Mouse (Mus musculus) G1E (cell line): ENCODE data around the gene Srm. TPM values are rescaled to one million over a fixed set of nuclear protein-coding genes. Genes with fewer than 3 reads are reported as not detected.

Experiments used
- ATAC-seq: 2 replicates; pipeline ENCODE4 v1.8.0; 2016; ENCODE audit warnings: mild to moderate bottlenecking; ENCODE audit not compliant: insufficient number of reproducible peaks, poor library complexity, low FRiP score, severe bottlenecking; ENCODE audit errors: extremely low read depth
- DNase-seq: peaks from one replicate; pipeline ENCODE4 v3.0.0; 2012; ENCODE audit warnings: low spot score
- H3K27me3 ChIP-seq: 2 replicates; pipeline ENCODE4 v1.6.1; 2012; ENCODE audit warnings: mild to moderate bottlenecking, low read length, inconsistent platforms; ENCODE audit not compliant: insufficient read depth
- H3K36me3 ChIP-seq: replicated peaks from 2 replicates; pipeline ENCODE3; 2012; ENCODE audit warnings: mild to moderate bottlenecking, inconsistent platforms
- H3K4me1 ChIP-seq: 2 replicates; pipeline ENCODE4 v1.6.1; 2012; ENCODE audit warnings: low read depth, low read length, inconsistent platforms, mixed read lengths; ENCODE audit not compliant: insufficient read depth
- H3K4me3 ChIP-seq: 2 replicates; pipeline ENCODE4 v1.5.1; 2012; ENCODE audit warnings: low read depth, mild to moderate bottlenecking, inconsistent platforms, low read length, moderate library complexity, mixed read lengths
- H3K9me3 ChIP-seq: replicated peaks from 2 replicates; pipeline ENCODE4 v1.6.1; 2012; ENCODE audit warnings: inconsistent platforms
- CTCF ChIP-seq: IDR thresholded peaks from 2 replicates; pipeline ENCODE4 v1.5.1; 2012; ENCODE audit warnings: low read depth, low read length, inconsistent platforms, mixed read lengths
- GATA1 ChIP-seq: IDR thresholded peaks from 2 replicates; pipeline ENCODE4 v1.6.1; 2012; ENCODE audit warnings: borderline replicate concordance, low read length, inconsistent platforms, mixed read lengths
- GATA2 ChIP-seq: IDR thresholded peaks from 2 replicates; pipeline ENCODE4 v1.6.1; 2012; ENCODE audit warnings: low read depth, low read length, inconsistent platforms, borderline replicate concordance
- POLR2AphosphoS5 ChIP-seq: IDR thresholded peaks from 2 replicates; pipeline ENCODE4 v1.6.1; 2012; ENCODE audit warnings: low read depth, low read length, inconsistent platforms; ENCODE audit not compliant: insufficient replicate concordance
- TAL1 ChIP-seq: conservative IDR thresholded peaks from 2 replicates; pipeline ENCODE4 v1.6.1; 2012; ENCODE audit warnings: low read depth, low read length, inconsistent platforms, mixed read lengths
- polyA plus RNA-seq: library from polyadenylated mRNA; stranded (reverse); fragments of >175 nt; gene quantifications from 2 replicates; pipeline ENCODE4 v1.2.3, GENCODE M21; 2012
- total RNA-seq, 2 experiments: library from RNA; stranded (forward) in 1 of 2; stranded (reverse) in 1 of 2; fragments of 200-1000 nt in 1 of 2; fragments of >200 nt in 1 of 2; fragmentation: Nextera tagmentation in 1 of 2; gene quantifications; 2 replicates each; pipeline ENCODE4 v1.2.3; 2014 to 2017

Gene Srm
- total and polyA plus RNA-seq, 3 experiments: 39.5 to 379 (median 328) TPM

GRCm38 (mm10) chr4:148626623-148627185 lies 35.4 kb downstream of the Srm start, which contains the start of gene Tardbp:
Gene Tardbp (minus strand): TSS chr4:148627019.
- H3K4me3 ChIP-seq: peak within 1 kb of the TSS; percentile 93
- ATAC-seq: peak; percentile 86
- TF ChIP-seq POLR2AphosphoS5 (peak; percentile 67; the same call in 1 of the 2 replicates), TAL1 (no peak)
- peak; percentile 92 for DNase-seq
- H3K36me3 ChIP-seq: peaks cover 36% of the 10 kb centered on the region
- no peaks in the 10 kb centered on the region for H3K9me3 ChIP-seq
- H3K4me1 ChIP-seq: peaks cover 39% of the 10 kb centered on the region
- H3K27me3 ChIP-seq: no peaks in the 10 kb centered on the region

DNA sequence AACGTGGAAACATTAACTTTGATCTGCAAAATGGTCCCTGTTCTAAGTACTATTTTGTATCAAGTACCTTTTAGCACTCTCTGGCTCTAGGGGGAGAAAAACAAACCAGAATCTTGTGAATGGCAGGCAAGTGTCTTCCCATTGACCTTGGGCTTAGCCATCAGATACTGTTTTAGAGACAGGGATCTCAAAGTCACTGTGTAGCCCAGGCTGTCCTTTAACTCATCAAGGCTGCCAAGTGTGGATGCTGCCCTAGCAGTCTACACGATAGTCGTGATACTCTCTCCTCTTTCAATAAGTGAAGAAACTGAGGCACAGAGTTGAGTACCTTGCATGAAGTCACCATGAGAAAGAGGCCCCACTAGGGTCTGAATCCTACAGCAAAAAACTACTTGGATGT lies 35.9 kb downstream of the Srm start:
- no peak for ATAC-seq
- Histone ChIP-seq H3K4me1 (peaks cover 34% of the 10 kb centered on the region), H3K27me3 (no peaks in the 10 kb centered on the region), H3K9me3 (no peaks in the 10 kb centered on the region), H3K36me3 (peaks cover 30% of the 10 kb centered on the region), H3K4me3 (no peak overlapping the region; the same call in 1 of the 2 replicates)
- DNase-seq: no peak
- TF ChIP-seq TAL1: no peak
- TF ChIP-seq POLR2AphosphoS5: no peak
- no peak for TF ChIP-seq CTCF
- TF ChIP-seq GATA2: no peak
- TF ChIP-seq GATA1: no peak

GRCm38 (mm10) chr4:148632013-148632692 lies 40.9 kb downstream of the Srm start:
- DNase-seq: no peak
- Histone ChIP-seq H3K4me1 (peaks cover 19% of the 10 kb centered on the region), H3K4me3 (no peak overlapping the region), H3K9me3 (no peaks in the 10 kb centered on the region), H3K36me3 (no peaks in the 10 kb centered on the region), H3K27me3 (no peaks in the 10 kb centered on the region)
- no peak for ATAC-seq
- TF ChIP-seq GATA1 (no peak), CTCF (no peak)

- Histone ChIP-seq H3K27me3 (no peaks in the 10 kb centered on the region), H3K4me1 (peaks cover 17% of the 10 kb centered on the region), H3K4me3 (no peak overlapping the region), H3K9me3 (no peaks in the 10 kb centered on the region), H3K36me3 (no peaks in the 10 kb centered on the region)
- peak; percentile 66 for ATAC-seq
- no peak for TF ChIP-seq TAL1
- TF ChIP-seq GATA2: no peak
- TF ChIP-seq POLR2AphosphoS5: no peak
- TF ChIP-seq CTCF: no peak
- TF ChIP-seq GATA1: no peak
- no peak for DNase-seq
Measured at GRCm38 (mm10) chr4:148633395-148634061, 42.2 kb downstream of the Srm start.

DNA sequence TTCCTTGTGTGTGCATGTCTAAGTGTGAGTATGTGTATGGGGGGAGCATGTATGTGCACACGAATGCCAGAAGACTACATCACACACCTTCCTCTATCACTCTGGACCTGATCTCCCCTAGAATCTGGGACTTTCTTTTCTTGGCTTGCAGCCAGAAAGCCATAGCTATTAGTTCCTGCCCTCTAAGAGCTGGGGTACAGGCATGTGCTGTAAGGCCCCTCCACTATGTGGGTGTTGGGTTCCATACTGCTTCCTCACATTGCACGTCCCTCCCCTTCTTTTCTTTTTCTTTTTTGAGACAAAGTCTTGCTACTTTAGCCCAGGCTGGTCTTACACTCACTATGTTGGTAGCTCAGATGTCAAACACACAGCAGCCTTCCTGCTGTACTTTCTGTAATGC lies 44.0 kb downstream of the Srm start:
- Histone ChIP-seq H3K36me3 (no peaks in the 10 kb centered on the region), H3K4me1 (peaks cover 17% of the 10 kb centered on the region), H3K27me3 (0 out of 2 replicates have a peak, but pooled peaks cover 2% of the 10 kb centered on the region), H3K9me3 (no peaks in the 10 kb centered on the region), H3K4me3 (no peak overlapping the region)
- TF ChIP-seq TAL1 (no peak), GATA1 (no peak), POLR2AphosphoS5 (no peak), GATA2 (no peak), CTCF (no peak)
- DNase-seq (no peak), ATAC-seq (no peak)

DNA sequence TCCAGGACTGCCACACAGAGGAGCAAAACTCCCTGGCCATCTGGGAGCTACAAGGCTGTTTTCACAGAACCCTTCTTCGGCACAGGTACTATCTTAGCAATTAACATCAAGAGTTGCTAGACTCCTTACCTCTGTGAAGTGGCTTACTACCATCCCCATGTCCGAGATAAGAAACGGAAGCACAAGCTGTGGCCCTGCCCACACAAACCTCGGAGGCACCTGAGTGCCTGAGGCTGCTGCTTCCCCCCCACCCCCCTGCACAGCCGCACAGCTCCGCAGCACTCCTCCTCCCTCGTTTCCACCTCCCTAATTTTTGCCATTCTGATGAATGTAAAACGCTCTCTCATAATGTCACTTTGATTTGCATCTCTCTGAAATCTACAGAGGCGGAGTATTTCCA lies 47.0 kb downstream of the Srm start:
- TF ChIP-seq TAL1: no peak
- TF ChIP-seq GATA2: no peak
- no peak for TF ChIP-seq CTCF
- no peak for TF ChIP-seq POLR2AphosphoS5
- TF ChIP-seq GATA1: no peak
- no peak for ATAC-seq
- H3K4me3 ChIP-seq: no peak overlapping the region

More for the DNA sequence above, 47.0 kb downstream of the Srm start:
- no peak for DNase-seq
- Histone ChIP-seq H3K9me3 (no peaks in the 10 kb centered on the region), H3K4me1 (peaks cover 10% of the 10 kb centered on the region), H3K36me3 (no peaks in the 10 kb centered on the region), H3K27me3 (peaks cover 12% of the 10 kb centered on the region)
